Mouse (Mus musculus) ovary, postnatal 14 days (tissue): ENCODE measurements around the gene Pgd.
"Not testable (repeated sequence)": the region's sequence is repeated elsewhere in the genome, so short reads cannot be mapped to it uniquely, and the experiment has no call there.

Experiments
- DNase-seq: peaks from one replicate; pipeline ENCODE4 v3.0.0; 2022; ENCODE audit warnings: low spot score

Gene Pgd

DNA sequence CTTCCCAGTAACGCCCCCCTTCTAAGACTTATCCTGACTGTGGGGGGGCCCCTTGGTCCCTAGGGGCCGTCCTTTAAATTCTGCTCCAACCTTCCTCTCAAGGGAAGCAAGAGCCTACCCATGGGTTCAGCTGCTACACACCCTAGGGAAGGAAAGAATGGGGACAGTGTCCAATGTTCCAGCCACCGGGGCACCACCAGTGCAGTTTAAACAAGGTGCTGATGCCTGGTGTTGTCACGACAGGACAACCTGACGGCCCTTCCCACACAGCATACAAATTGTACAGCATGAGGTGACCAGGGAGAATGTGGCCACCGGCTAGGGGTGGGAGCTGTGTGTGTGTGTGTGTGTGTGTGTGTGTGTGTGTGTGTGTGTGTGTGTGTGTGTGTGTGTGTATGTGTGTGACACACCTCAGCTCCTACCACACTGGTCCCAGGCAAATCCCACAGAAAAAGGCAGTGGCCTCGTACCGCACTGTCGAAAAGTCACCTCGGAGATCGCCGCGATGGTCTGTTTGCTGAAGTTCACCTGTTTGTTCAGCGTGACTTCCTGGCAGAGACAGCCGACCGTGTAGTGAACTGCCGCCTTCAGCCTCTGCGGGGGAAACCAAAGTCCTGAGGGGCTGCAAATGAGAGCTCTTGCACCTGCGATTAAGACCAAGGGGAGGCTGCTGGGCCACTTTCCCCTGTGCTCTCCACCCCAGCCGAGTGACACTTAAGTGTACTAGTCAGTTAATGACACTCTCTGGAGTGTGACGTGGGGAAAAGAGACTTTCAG is 34.6 kb downstream of the Pgd start:
- DNase-seq = no peak

DNA sequence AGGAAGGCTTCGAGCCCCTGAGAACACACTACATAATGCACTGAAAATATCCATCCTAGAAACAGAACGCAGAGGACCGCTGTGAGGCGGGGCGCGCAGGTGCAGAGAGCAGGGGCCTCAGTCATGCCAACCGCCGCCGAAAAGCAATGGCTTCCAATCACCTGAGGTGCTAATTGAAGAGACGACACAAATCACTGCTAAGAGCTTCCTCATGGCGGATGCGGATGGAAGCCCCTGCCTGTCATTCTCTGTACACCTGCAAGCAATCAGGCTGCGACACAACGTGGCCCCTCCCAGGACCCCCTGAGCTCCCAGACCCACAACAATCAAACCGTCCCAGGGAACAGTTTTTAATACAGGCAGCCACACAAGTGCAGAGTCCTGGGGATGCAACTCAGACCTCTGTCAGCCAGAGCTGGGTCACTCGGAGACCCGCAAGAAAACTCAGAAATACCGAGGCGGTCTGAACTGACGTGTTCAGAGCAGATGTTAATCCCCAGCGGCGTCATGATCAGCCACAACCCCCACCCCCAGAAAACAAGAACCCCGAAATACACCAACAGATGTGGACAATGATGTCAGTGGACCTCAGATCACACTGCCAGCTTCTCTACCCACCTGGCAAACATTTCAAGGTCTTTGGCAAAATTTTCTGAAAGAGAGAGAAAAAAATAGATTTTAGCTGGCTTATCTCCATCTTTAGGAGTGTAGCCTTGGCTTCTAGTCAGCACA is 35.4 kb downstream of the Pgd start:
- DNase-seq = no peak

DNA sequence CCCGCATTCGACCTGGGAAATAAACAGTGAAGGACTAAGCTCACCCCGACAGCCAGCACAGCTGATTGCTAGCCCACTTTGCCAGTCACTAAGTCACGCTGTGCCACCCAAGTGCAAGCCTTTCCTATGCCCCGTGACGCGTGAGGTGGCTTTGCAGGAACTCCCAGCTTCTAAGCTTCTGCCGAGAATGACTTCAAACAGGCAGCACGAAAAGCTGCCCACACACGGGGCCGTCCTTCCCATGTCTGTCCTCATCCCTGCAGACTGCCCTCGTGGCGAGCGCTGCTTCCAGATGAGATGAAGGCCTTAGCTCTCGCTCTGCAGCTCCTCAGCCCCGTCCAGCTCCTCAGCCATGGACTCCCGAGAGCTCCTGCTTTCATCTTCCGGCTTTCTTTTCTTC is 38.1 kb downstream of the Pgd start:
- no peak for DNase-seq

DNA sequence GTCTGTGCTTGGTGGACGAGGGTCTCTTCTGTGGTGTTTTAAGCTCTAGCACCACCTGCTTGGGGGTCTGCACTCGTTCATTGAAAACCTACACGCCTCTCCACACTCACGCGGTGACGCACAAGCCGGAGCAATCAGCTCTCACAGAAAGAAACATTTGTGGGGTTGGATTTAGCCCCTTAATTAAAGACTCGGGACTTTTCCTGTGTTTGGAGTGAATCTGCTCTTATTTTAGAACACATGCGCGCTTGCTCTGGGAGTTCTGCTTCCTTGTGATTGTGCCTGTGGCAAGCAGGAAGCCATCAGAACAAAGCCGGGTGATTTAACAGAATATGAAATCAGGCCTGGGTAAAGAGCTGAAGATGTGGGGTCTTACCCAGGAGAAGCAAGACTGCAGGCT is 39.9 kb downstream of the Pgd start, which contains the start of gene Cort:
TSS of gene Cort (minus strand) at position 101 of the 400 bp plus-strand sequence.
- no peak for DNase-seq

DNA sequence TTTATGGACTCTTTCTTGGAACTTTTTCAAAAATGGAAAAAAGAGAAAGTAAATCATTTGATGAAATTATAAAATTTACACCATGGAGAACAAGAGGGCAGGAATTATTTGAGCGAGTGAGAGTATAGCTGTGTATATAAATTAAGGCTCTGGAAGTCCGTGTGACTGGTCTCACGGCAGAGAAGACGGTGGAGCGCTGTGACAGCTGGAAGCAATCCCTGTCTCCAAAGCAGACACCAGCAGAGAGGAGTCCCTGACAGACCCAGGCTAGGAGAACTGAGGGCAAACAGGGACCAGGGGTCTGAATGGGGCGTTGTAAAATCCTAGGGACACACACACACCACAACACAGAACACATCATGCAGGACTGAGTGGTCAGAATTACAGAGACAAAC is 40.5 kb downstream of the Pgd start:
- DNase-seq = no peak

DNA sequence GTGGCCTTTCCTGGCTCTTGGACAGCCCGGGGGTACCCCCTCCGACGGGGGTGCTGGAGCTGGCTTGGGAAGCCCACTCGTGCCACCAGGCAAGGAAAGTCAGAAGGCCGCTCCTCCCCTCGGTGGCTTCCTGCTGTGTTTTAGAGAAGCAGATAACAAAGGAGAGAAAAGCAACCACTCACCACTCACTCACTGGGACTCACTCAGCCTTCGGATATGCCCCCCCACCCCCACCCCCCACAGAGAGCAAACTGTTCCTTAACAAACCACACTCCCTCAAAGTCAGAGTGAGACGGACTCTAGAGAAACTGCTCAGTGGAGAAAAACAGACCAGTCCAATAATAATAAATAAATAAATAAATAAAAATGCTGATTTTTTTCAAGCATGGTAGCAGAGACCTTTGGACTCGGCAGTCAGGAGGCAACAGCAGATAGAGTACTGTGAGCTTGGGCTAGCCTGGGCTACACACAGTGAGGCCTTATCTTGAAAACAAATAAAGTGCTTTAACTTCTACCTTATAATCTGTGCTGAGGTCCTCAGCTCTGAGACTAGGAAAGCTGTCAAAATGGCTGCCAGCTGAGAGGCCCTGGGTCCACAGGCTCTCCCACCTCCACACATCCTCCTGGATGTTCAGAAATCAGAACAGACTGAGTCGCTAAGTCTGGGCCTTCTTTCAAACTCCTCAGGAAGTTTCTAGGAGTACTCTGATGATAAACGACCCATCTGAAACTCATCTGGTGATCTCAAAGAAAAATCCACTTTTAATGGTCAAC is 41.0 kb downstream of the Pgd start:
- no peak for DNase-seq

DNA sequence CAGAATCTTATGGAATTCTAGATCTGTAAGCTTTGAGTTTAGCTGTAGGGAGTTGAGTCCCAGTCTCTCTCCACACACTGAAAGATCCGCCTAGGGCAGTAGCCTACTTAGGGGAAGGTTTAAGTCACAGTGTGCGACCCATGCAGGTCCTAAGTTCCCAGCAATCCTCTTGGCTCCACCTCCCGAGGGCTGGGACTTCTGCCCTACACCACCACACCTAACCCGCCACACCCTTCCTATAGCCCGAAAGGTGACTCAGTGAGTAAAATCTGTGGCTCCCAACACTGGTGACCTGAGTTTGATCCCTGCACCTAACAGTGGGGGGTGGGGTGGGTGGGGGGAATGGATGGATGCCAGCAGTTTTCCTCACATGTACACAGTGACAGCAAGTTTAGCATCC is 43.1 kb downstream of the Pgd start:
- no peak for DNase-seq

DNA sequence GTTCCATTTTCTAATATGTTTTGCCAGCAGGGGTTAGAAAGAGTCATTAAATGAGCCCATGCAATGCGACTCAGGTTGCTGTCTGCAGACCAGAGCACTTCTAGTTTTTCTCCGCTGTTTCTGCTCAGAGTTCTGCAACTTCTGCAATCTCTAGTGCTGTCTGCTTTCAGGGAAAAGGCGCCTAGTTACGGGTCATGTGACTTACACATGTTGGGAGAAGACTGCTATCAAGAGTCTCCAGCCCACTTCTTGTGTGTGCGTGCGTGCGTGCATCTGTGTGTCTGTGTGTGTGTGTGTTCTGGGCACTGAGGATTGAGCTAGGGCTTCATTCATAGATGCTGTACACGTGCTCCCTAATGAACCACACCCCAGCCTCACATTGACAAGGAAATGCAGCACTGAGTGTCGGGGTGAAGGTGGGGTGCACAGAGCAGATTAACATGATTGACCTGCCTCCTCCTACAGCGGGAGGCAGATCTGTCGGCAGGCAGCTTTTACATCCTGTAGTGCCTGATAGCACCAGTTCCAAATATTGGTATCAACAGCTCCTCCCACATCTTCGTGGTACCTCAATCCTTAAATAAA is 46.5 kb downstream of the Pgd start:
- DNase-seq = not testable (repeated sequence)

DNA sequence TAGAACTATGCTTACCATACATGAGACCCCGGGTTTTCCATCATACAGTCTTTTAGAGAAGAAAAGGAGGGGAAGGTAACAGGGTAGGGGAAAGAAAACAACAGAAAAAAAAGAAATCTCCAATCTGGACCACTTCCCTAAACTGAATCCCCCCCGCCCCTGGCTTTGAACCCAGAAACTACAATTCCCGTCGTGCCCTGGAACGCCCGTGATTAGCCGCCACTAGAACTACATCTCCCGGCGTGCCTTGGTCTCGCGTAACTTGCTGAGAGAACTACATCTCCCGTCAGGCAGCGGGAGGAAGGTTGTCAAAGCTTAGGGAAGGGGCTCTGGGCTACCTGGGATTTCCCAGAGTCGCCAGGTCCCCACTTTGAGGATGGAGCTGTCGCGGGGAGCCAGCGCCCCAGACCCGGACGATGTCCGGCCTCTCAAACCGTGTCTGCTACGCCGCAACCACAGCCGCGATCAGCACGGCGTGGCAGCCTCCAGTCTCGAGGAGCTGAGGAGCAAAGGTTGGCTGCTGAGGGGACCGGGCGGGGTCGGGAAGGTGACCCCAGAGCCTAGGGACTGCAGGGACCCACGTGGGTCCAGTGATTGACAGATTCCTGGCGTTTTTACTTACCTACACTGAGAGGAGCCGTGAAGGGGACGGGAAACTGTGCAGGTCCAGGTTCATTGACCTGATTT is 62.6 kb downstream of the Pgd start, which contains the start of gene Dffa:
TSS of gene Dffa (plus strand) at position 272 of the 687 bp plus-strand sequence.
- DNase-seq = peak; percentile 86

DNA sequence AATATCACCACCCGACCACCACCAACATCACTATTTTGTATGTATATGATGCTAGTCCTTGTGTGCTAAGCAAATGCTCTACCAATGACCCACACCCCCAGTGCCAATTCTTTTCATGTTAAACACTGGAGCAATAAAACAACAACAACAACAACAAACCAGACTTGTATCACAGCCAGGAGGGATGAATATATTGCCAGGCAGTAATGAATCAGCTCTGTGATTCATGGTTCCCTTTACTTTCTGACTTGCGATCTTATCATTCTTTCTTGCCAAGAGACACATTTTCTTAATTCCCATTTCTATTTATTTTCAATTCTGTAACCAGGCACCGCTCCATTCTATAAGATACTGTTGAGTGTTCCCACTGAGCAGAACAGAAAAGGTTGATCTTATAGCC is 65.1 kb downstream of the Pgd start:
- no peak for DNase-seq

DNA sequence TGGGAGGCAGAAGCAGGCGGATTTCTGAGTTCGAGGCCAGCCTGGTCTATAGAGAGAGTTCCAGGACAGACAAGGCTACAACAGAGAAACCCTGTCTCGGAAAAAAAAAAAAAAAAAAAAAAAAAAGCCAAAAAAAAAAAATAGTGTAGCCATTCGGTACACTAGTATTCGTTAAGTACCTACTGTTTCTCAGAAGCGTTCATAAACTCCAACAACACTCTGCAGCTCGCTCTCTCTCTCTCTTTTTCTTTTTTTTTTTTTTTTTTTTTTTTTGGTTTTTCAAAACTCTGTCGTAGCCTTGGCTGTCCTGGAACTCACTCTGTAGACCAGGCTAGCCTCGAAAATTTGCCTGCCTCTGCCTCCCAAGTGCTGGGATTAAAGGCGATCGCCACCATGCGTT is 66.1 kb downstream of the Pgd start:
- not testable (repeated sequence) for DNase-seq
